Mouse (Mus musculus): ENCODE measurements around the gene Cd164l2. TPM values are rescaled to one million over a fixed set of nuclear protein-coding genes. Genes with fewer than 3 reads are reported as not detected.
A peak's percentile ranks its signal among the peaks of the same experiment; 100 is the strongest.

Cd164l2 gene
- polyA plus RNA-seq (2016; fragmentation: Nextera tagmentation; extraction: Ambion mirVana), result 0.47 and 0.50 TPM in 2 replicates

GRCm38 (mm10) chr4:133211751-133212561 lies at the start of gene Cd164l2, which contains the start of gene Gpr3:
TSS of gene Cd164l2 (plus strand) at chr4:133212131.
TSS of gene Gpr3 (minus strand) at chr4:133212536.
- 1% methylated on average over 52 of the region's 52 CpGs for WGBS
- peak within 1 kb of the TSS; percentile 58 for H3K9ac ChIP-seq
- H3K4me3 ChIP-seq (replicated peaks), result peak within 1 kb of the TSS; percentile 61
- H3K27ac ChIP-seq, result no peak within 1 kb of the TSS
- H3K4me2 ChIP-seq, result peak within 1 kb of the TSS; percentile 98
- ATAC-seq (ENCODE audit: low FRiP score), result peak; percentile 70
- no peaks in the 10 kb centered on the region for H3K36me3 ChIP-seq (replicated peaks)
- H3K4me1 ChIP-seq, result peaks cover 21% of the 10 kb centered on the region
- no peaks in the 10 kb centered on the region for H3K9me3 ChIP-seq
- peaks cover 68% of the 10 kb centered on the region for H3K27me3 ChIP-seq

- ATAC-seq (ENCODE audit: low FRiP score), result no peak
- Histone ChIP-seq H3K27me3 (no peaks in the 10 kb centered on the region), H3K9ac (no peak overlapping the region), H3K9me3 (no peaks in the 10 kb centered on the region), H3K36me3 (replicated peaks) (0 out of 2 replicates have a peak, but pooled peaks cover 3% of the 10 kb centered on the region), H3K4me3 (replicated peaks) (no peak overlapping the region), H3K4me1 (peaks cover 14% of the 10 kb centered on the region), H3K27ac (no peak overlapping the region), H3K4me2 (no peak overlapping the region)
- WGBS, result 73% methylated on average over 6 of the region's 6 CpGs
Observed at GRCm38 (mm10) chr4:133162196-133162595, 49.7 kb upstream of the Cd164l2 start.

GRCm38 (mm10) chr4:133166773-133167172 lies 45.2 kb upstream of the Cd164l2 start:
- Histone ChIP-seq H3K4me1 (no peaks in the 10 kb centered on the region), H3K4me3 (replicated peaks) (no peak overlapping the region), H3K27me3 (no peaks in the 10 kb centered on the region), H3K4me2 (no peak overlapping the region), H3K27ac (no peak overlapping the region), H3K9ac (no peak overlapping the region), H3K36me3 (replicated peaks) (no peaks in the 10 kb centered on the region), H3K9me3 (no peaks in the 10 kb centered on the region)
- ATAC-seq (ENCODE audit: low FRiP score), result no peak
- WGBS, result 96% methylated on average over 9 of the region's 9 CpGs

GRCm38 (mm10) chr4:133169237-133170055 lies 42.5 kb upstream of the Cd164l2 start:
- Histone ChIP-seq H3K27ac (no peak overlapping the region), H3K4me2 (no peak overlapping the region), H3K27me3 (no peaks in the 10 kb centered on the region), H3K4me1 (no peaks in the 10 kb centered on the region), H3K4me3 (replicated peaks) (no peak overlapping the region), H3K9ac (no peak overlapping the region), H3K36me3 (replicated peaks) (no peaks in the 10 kb centered on the region), H3K9me3 (no peaks in the 10 kb centered on the region)
- no peak for ATAC-seq (ENCODE audit: low FRiP score)
- WGBS, result 93% methylated on average over 10 of the region's 10 CpGs

GRCm38 (mm10) chr4:133170056-133170524 lies 41.8 kb upstream of the Cd164l2 start:
- no peak overlapping the region for H3K4me2 ChIP-seq
- 91% methylated on average over 3 of the region's 3 CpGs for WGBS
- H3K27me3 ChIP-seq, result no peaks in the 10 kb centered on the region
- H3K4me3 ChIP-seq (replicated peaks), result no peak overlapping the region
- no peak overlapping the region for H3K27ac ChIP-seq
- H3K9me3 ChIP-seq, result no peaks in the 10 kb centered on the region
- ATAC-seq (ENCODE audit: low FRiP score), result no peak
- no peaks in the 10 kb centered on the region for H3K4me1 ChIP-seq
- no peak overlapping the region for H3K9ac ChIP-seq
- H3K36me3 ChIP-seq (replicated peaks), result no peaks in the 10 kb centered on the region

- Histone ChIP-seq H3K4me2 (no peak overlapping the region), H3K4me3 (replicated peaks) (no peak overlapping the region), H3K9me3 (no peaks in the 10 kb centered on the region), H3K9ac (no peak overlapping the region), H3K4me1 (no peaks in the 10 kb centered on the region), H3K27me3 (no peaks in the 10 kb centered on the region), H3K27ac (no peak overlapping the region), H3K36me3 (replicated peaks) (no peaks in the 10 kb centered on the region)
- ATAC-seq (ENCODE audit: low FRiP score), result no peak
Observed at GRCm38 (mm10) chr4:133170616-133171015, 41.3 kb upstream of the Cd164l2 start.

- 95% methylated on average over 4 of the region's 4 CpGs for WGBS
- H3K4me1 ChIP-seq, result peaks cover 15% of the 10 kb centered on the region
- H3K9ac ChIP-seq, result no peak overlapping the region
- no peak overlapping the region for H3K27ac ChIP-seq
- no peaks in the 10 kb centered on the region for H3K27me3 ChIP-seq
- H3K4me2 ChIP-seq, result no peak overlapping the region
- no peaks in the 10 kb centered on the region for H3K9me3 ChIP-seq
- peaks cover 10% of the 10 kb centered on the region; the same call in 1 of the 2 replicates for H3K36me3 ChIP-seq (replicated peaks)
- H3K4me3 ChIP-seq (replicated peaks), result no peak overlapping the region
- no peak for ATAC-seq (ENCODE audit: low FRiP score)
Observed at GRCm38 (mm10) chr4:133172451-133172850, 39.5 kb upstream of the Cd164l2 start.

- H3K4me3 ChIP-seq (replicated peaks), result no peak overlapping the region
- H3K9ac ChIP-seq, result no peak overlapping the region
- H3K27ac ChIP-seq, result no peak overlapping the region
- peaks cover 15% of the 10 kb centered on the region; the same call in 1 of the 2 replicates for H3K36me3 ChIP-seq (replicated peaks)
- no peaks in the 10 kb centered on the region for H3K27me3 ChIP-seq
- ATAC-seq (ENCODE audit: low FRiP score), result no peak
- H3K9me3 ChIP-seq, result no peaks in the 10 kb centered on the region
- H3K4me1 ChIP-seq, result peaks cover 15% of the 10 kb centered on the region
- 86% methylated on average over 4 of the region's 4 CpGs for WGBS
- H3K4me2 ChIP-seq, result no peak overlapping the region
Observed at GRCm38 (mm10) chr4:133174361-133174760, 37.6 kb upstream of the Cd164l2 start.

- Histone ChIP-seq H3K4me1 (peaks cover 15% of the 10 kb centered on the region), H3K9ac (no peak overlapping the region), H3K4me3 (replicated peaks) (no peak overlapping the region), H3K36me3 (replicated peaks) (peaks cover 15% of the 10 kb centered on the region; the same call in 1 of the 2 replicates), H3K27me3 (no peaks in the 10 kb centered on the region), H3K9me3 (no peaks in the 10 kb centered on the region), H3K4me2 (no peak overlapping the region), H3K27ac (no peak overlapping the region)
- no peak for ATAC-seq (ENCODE audit: low FRiP score)
- WGBS, result 86% methylated on average over 7 of the region's 7 CpGs
Observed at GRCm38 (mm10) chr4:133175274-133175673, 36.7 kb upstream of the Cd164l2 start.

GRCm38 (mm10) chr4:133175998-133176760 lies 35.8 kb upstream of the Cd164l2 start:
- Histone ChIP-seq H3K9me3 (no peaks in the 10 kb centered on the region), H3K36me3 (replicated peaks) (peaks cover 15% of the 10 kb centered on the region; the same call in 1 of the 2 replicates), H3K9ac (no peak overlapping the region), H3K27ac (peak overlapping the region; percentile 70), H3K4me2 (peak overlapping the region; percentile 2; the same call in 1 of the 2 replicates), H3K27me3 (no peaks in the 10 kb centered on the region), H3K4me1 (peaks cover 15% of the 10 kb centered on the region), H3K4me3 (replicated peaks) (no peak overlapping the region)
- no peak for ATAC-seq (ENCODE audit: low FRiP score)
- WGBS, result 67% methylated on average over 14 of the region's 14 CpGs

- Histone ChIP-seq H3K36me3 (replicated peaks) (peaks cover 15% of the 10 kb centered on the region; the same call in 1 of the 2 replicates), H3K27ac (peak overlapping the region; percentile 70), H3K9ac (no peak overlapping the region), H3K27me3 (no peaks in the 10 kb centered on the region), H3K4me2 (peak overlapping the region; percentile 2; the same call in 1 of the 2 replicates), H3K4me3 (replicated peaks) (no peak overlapping the region), H3K9me3 (no peaks in the 10 kb centered on the region), H3K4me1 (peaks cover 15% of the 10 kb centered on the region)
- peak; percentile 57; the same call in 1 of the 2 replicates for ATAC-seq (ENCODE audit: low FRiP score)
- WGBS, result 78% methylated on average over 18 of the region's 18 CpGs
Observed at GRCm38 (mm10) chr4:133176761-133177403, 35.0 kb upstream of the Cd164l2 start.

All from forebrain, embryonic 12.5 days (tissue).